Mouse (Mus musculus) natural killer cell, adult 2 months (primary cell): ENCODE measurements around the gene Il18r1.

Experiments used
- DNase-seq, 2 experiments: peaks; one replicate each; pipeline ENCODE4 v3.0.0; 2022; ENCODE audit warnings: low spot score in 2 of 2

Il18r1 gene

DNA sequence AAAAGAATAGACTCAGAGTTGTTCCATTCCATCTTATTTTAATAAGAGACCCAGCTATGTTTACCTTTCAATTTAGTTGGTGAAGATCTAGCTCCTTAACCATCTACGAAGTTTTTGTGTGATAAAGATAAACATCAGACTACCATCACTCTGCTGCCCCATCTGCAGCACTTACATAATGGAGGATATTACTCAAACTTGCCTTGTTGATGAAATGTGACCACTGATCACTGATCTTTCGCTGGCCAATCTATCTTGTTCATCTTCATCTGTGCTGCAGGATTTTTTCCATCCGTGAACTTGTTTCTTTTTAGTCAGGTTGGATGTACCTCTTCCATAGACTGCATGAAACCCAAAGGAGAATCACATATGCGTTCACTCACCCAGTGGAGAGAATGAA lies 29.2 kb downstream of the Il18r1 start:
- DNase-seq: no peak

DNA sequence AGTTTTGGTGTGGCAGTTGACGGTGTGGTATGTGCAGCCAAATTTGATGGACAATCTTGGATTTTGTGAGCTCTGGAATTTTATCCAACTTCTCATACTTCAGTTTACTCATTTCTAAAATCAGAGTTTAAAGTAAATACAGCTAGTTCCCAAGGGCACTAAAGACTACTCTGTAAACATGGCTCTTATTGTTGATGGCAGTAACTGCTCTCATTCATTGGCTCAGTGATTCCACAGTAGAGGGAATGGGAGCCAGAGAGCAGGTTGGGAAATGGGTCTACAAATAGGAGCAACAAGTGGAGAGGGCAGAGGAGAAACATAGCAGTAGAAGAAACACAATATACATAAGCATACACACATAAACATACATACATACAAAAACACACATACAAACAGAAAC lies 34.4 kb downstream of the Il18r1 start:
- no peak for DNase-seq

DNA sequence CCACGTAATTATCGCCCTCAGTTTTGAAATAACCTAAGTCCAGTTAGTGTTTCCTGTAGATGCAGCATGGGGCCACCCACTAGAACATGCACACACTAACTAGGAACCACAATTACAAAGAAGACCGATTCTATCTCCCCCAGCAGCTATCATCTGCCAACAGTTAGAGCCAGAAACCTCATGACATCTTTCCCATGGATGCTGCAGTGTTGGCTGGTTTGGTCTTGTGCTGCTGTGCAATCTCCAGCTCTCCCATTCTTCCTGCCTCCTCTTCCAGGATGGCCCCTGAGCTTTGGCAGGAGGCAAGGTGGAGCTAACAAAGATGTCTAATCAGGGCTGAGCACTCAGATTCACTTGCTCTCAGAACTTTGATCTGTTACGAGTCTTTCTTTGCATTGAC lies 35.8 kb downstream of the Il18r1 start:
- peak; percentile 15 to 54 for DNase-seq

DNA sequence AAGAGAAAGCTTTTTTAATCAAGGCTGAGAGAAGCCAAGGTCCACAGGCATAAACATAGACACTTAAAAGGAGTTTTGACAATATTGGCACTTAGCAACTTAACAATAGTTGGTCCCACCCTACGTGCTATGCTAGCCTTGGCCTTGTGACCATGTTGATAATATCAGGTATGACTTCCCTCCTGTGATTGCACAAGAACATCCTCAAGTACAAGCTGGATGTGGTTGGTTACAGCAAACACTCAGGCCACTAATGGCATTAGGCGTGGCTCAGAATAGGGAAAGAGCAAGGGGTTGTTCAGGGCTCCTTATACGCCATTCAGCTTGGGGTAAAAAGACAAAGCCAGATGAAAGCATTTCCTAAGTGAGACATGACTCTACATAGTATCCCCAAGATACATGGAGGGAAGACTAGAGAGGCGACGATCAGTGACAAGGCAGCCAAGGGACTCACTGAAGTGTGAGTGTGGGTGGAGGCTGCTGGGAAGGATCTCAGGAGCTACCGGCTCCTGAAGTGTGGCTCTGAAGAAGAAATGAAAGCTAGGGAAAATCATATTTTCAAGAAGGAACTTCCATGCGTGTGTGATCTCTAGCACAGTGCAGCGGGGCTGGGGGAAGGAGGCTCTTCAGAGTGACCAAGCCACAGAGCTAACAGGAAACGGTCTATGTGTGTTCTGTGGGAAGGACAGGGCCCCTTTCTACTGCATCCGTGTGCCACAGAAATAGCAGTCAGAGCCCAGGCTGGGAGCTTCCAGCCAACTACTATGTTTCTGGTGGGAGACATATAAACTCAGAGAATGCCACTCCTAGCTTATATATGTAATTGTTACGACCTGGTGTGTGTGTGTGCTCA lies 36.4 kb downstream of the Il18r1 start:
- peak; percentile 49 to 74 for DNase-seq

DNA sequence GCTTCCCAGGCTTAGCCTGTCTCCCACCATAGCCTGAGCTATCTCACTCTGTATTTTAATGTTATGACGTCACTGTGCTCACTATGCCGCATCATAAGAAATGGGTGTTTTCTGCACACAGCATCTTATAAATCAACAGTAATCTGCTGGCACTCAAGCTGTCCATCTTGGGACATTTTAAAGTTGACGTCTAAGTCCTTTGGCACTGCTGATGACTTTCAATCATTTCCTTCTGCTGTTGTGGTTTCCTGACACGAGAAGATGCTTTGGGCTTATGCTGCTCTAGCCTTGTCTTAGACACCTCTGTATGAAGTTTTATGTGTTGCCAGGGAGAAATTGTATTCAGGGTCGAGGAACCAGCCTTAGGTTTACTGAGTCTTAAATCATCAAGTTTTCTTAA lies 39.2 kb downstream of the Il18r1 start:
- DNase-seq: peak; percentile 21 to 58

DNA sequence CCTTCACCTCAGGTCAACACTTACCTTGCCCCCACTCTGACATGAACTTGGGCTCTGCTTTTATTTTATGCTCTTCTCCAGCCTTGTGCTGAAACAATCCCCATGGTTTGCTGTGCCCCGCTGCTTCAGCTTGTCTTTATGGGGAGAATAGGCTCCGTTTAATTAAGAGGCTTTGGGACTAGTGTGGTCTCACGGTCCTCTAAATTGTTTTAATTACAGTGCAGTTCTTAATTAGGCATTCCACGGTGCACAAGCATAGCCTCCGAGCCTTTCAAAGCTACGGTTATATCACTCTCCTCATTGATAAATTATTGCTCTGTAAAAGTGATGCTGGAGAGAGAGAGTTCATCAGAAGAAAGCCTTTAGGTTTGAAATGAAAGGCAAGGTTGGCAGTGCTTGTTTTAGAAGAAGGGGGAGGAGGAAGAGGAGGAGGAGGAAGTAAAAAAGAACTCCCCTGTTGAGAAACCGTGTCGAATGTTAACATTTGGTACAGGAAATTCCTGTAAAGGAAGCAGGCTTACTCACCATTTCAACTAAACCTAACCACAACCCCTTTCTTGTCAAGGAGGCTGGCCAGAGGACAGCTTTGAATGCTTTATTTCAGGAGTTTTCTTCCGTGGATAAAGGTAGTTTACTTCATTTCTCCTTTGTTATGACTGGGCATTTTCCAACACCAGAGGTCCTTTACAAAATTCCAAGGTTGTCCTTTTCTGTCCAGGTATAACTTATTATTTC lies 49.7 kb downstream of the Il18r1 start, which contains the start of gene Il18rap:
Gene Il18rap, plus strand, starts transcription at position 512 of the 735 bp plus-strand sequence.
- peak; percentile 53 to 79 for DNase-seq

DNA sequence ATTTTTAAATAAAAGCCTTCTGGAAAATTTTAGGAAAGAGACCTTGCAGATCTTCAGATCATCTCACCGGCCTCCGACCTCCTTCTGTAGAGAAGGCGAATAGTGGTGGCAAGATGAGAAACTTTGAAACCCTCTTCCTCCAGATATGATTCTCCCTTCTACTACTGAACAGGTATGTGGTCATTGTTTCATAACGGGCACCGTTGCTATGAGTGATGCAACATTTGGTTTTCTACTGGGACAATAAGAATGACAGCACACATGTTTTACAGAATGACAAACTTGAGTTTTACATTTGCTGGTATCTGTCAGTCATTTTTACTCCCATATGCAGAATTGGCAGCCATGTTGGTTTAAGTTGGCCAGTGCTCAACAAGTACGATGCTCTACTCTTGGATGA lies 51.0 kb downstream of the Il18r1 start:
- DNase-seq: peak; percentile 19 to 63

DNA sequence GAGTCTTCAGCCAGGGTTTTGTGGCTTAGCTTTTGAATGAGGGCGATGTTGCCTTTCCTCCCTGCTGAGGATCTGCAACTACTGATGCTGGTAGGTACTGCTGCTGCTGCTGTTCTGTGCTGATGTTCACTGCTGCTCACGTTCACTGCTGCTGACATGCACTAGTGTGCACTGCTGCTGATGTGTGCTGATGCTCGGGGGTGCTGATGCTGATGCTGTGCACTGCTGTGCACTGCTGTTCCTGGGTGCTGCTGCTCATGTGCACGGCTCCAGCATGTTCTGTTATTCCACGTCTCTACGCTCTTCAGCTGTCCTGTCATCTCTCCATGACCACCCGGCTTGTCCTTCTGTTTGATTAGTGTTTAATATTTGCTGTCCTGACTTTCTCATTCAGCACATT lies 57.6 kb downstream of the Il18r1 start:
- no peak for DNase-seq

DNA sequence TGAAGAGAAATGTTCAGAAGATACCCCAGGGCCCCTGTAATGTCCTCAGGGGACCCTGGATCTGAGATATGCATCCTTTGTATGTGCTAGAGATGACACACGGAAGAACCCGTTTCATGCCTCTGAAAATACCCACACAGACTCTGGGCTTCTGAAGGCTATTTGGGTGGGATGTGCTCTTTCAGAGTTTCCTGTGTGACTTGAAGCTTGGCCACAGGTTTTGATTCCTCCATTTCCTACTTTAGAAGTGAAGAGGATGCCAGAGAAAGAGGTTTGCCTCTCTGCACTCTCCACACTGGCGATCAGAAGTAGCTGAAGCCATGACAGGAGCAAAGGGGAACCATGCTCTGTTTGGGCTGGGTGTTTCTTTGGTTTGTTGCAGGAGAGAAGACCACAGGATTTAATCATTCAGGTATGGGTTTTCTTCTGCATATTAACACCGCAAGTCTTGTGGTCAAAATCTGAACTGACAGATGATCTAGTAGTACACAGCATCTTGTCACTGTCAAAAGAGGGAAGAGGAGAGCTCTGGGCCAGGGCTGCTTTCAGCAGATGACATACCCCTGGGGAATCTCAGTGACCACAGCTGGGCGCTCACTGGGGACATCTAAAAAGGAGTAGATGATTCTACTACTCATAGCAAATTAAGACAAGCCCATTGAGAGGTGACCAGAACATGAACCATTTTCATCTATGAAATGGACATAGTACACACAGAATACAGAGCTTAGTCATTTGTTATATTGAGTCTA lies 58.8 kb downstream of the Il18r1 start:
- peak; percentile 28 to 62 for DNase-seq

DNA sequence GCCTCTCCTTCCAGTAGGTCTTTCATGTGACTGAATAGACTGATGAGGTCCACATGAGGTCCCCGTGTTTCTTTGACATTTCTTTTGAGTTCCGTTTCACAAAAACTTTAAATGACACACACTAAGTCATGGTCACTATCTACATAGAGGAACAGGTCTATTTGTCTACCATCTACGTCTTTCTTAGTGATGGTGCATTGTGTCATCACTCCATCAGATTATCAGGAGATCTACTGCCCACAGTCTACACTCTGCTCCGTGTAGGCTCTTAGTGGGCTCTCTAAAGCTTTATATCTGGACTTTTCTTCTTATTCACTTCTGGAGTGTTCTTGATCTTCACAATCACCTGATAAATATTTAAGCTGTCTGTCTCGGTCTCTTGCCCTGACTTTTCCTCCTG lies 63.9 kb downstream of the Il18r1 start:
- no peak for DNase-seq

DNA sequence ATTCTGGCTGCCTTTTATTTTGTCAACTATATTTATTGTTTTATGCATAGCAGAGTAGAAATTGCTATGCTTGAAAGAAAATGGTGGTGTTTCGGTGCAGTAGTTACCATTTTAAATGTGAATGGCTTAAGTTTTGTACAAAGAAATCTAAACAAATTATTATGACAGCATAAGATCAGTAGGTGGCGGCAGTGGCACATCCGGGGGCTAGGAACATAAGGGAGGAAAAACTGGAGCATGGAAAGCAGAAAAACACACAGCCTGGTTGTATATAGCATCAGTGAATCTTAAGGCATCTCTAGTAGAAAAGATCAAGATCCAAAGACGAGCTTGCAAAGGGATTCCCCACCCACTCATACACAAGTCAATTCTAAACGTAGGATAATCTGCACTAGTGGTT lies 72.2 kb downstream of the Il18r1 start:
- DNase-seq: no peak

DNA sequence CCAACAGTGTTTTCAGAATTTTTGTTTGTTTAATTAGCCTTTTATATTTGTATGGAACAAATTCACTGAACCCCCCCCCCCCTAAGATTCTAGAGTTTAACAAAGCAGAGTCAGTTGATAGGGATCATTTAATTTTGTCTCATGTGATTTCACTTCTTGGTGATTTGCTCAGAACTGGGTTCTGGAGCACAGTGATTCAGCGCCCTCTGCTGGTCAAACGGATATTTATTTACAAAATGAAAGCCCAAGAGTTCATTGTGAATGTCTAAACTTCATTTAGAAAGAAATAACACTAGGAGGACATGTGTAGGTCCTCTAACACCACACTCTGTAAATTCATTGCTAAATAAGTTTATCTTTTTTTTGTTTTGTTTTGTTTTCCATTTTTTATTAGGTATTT lies 79.3 kb downstream of the Il18r1 start:
- peak; percentile 65 to 67 for DNase-seq

DNA sequence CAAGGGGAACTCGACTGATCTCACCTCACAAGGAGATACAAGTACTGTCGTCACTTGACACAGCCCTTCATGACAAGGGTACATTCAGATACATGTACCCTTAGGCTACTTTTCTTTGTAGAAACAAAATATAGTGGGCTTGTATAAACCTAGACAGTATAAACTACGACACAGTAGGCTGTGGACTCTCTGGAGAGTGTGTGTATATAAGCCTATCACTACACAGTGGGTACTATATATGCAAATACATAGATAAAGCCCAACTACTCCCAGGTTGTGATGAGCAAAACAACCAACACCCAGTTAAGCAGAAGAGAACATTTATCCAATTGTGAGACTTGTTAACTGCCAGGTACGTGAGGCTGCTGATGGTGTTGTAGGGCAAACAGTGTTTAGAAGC lies 81.3 kb downstream of the Il18r1 start:
- no peak for DNase-seq

DNA sequence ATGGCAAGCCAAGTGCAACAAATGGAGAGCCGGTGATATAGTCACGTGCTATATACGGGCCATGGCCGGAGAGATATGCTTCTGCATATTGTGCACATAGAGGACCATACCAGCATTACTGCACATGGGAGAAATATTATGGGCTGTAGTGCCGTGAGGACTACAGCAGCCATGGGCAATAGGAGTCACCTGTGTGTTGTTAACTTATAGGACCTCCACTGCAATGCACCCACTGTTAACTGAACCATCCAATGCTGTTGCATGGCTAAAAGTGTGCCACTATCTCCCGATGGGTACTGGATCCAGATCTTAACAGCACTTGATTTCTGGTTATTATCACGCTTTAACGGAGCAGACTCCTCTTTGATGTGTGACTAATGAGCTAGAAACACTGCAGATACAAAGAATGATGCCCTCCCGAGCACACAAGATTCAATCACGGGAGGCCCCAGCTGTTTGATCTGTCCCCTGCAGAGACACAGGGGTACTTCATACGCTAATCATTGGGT lies 81.8 kb downstream of the Il18r1 start:
- no peak for DNase-seq

DNA sequence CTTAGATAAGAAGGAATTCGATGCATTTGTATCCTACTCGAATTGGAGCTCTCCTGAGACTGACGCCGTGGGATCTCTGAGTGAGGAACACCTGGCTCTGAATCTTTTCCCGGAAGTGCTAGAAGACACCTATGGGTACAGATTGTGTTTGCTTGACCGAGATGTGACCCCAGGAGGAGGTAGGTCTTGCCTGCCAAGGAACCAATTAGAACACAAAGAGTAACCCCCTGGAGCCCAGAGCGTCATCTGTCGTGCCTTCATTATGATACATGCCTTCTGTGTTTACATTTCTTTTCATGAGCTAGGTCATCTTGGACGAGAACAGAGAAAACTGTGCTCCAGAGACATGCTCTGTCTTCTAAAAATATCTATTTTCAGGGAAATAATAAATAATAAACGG lies 82.4 kb downstream of the Il18r1 start:
- DNase-seq: no peak
